Comparison of ENCODE assay signal across 8 mouse cellular contexts in genomic region chr12:91849045-91849467, GRCm38 (mm10). TPM values are rescaled to one million over a fixed set of nuclear protein-coding genes. Genes with fewer than 3 reads are reported as not detected.
DNase-seq lines count a peak whose midpoint lies in the region; ATAC-seq and TF ChIP-seq lines count a peak whose summit lies in the region.

Gene Sel1l (minus strand): TSS chr12:91849157.

- TF ChIP-seq RAD21 in MEL (IDR thresholded peaks at IDR 0.05; ENCODE audit: low read depth, low read length): no peak

- H3K9me3 ChIP-seq in MEL (replicated peaks; ENCODE audit: insufficient read depth, low read length): no peaks in the 10 kb centered on the region
- no peaks in the 10 kb centered on the region for H3K9me3 ChIP-seq in forebrain, postnatal 0 days (ENCODE audit: low read length)
- H3K9me3 ChIP-seq in lung, embryonic 15.5 days: no peaks in the 10 kb centered on the region

- peaks cover 14% of the 10 kb centered on the region for H3K79me2 ChIP-seq in MEL (ENCODE audit: control insufficient read depth, insufficient read depth, low read length, poor library complexity)

- no peak for TF ChIP-seq CTCF in MEL (IDR thresholded peaks at IDR 0.05 in 2 of 3, conservative IDR thresholded peaks at IDR 0.05 in 1 of 3; ENCODE audit: control insufficient read depth in 1 of 3, insufficient read depth in 1 of 3, low read depth in 2 of 3, low read length in 3 of 3, poor library complexity in 1 of 3, severe bottlenecking in 1 of 3)
- TF ChIP-seq CTCF in cerebellum, adult 2 months (IDR thresholded peaks at IDR 0.05; ENCODE audit: borderline replicate concordance, insufficient read depth, low read depth, low read length): no peak
- TF ChIP-seq CTCF in forebrain, postnatal 0 days (IDR thresholded peaks at IDR 0.05; ENCODE audit: low read depth): peak; percentile 23; the same call in 1 of the 2 replicates

- TF ChIP-seq POLR2A in MEL (IDR thresholded peaks at IDR 0.05; ENCODE audit: control insufficient read depth in 1 of 2, insufficient read depth in 1 of 2, low read depth in 1 of 2, low read length in 2 of 2, poor library complexity in 1 of 2): peak in 1 of 2 experiments; percentile 80; a peak in 2 of 4 replicates
- TF ChIP-seq POLR2A in cerebellum, adult 2 months (IDR thresholded peaks at IDR 0.05; ENCODE audit: borderline replicate concordance, insufficient read depth, low read length): peak; percentile 81

- peaks cover 7 to 11% of the 10 kb centered on the region in 2 experiments; a peak in 3 of 4 replicates for H3K4me1 ChIP-seq in MEL (ENCODE audit: control insufficient read depth in 1 of 2, insufficient read depth in 2 of 2, low read length in 2 of 2)
- H3K4me1 ChIP-seq in cerebellum, adult 2 months (ENCODE audit: control insufficient read depth, insufficient read depth, low read length): no peaks in the 10 kb centered on the region
- H3K4me1 ChIP-seq in forebrain, postnatal 0 days (ENCODE audit: insufficient read depth): peaks cover 10% of the 10 kb centered on the region; the same call in 1 of the 2 replicates
- H3K4me1 ChIP-seq in lung, embryonic 15.5 days: peaks cover 16% of the 10 kb centered on the region

- H3K27me3 ChIP-seq in MEL (ENCODE audit: control insufficient read depth in 1 of 2, insufficient read depth in 2 of 2, low read length in 2 of 2): no peaks in the 10 kb centered on the region; a peak in 1 of 4 replicates
- no peaks in the 10 kb centered on the region for H3K27me3 ChIP-seq in cerebellum, adult 2 months (ENCODE audit: control insufficient read depth, insufficient read depth, low read length)
- no peaks in the 10 kb centered on the region for H3K27me3 ChIP-seq in forebrain, postnatal 0 days (ENCODE audit: insufficient read depth, low read length)
- no peaks in the 10 kb centered on the region for H3K27me3 ChIP-seq in lung, embryonic 15.5 days

- H3K4me3 ChIP-seq in MEL (ENCODE audit: control insufficient read depth in 1 of 2, insufficient read depth in 1 of 2, low read depth in 2 of 2, low read length in 2 of 2): peak within 1 kb of the TSS; percentile 67 to 96
- peak within 1 kb of the TSS; percentile 78 for H3K4me3 ChIP-seq in cerebellum, adult 2 months (replicated peaks; ENCODE audit: insufficient read depth, low read depth, low read length)
- peak within 1 kb of the TSS; percentile 97 for H3K4me3 ChIP-seq in forebrain, postnatal 0 days (ENCODE audit: low read depth, low read length)
- H3K4me3 ChIP-seq in lung, embryonic 15.5 days: peak within 1 kb of the TSS; percentile 89

- H3K9ac ChIP-seq in MEL (ENCODE audit: control insufficient read depth, low read depth, low read length, poor library complexity, severe bottlenecking): peak within 1 kb of the TSS; percentile 69
- peak within 1 kb of the TSS; percentile 88 for H3K9ac ChIP-seq in forebrain, postnatal 0 days
- peak within 1 kb of the TSS; percentile 71 for H3K9ac ChIP-seq in lung, embryonic 15.5 days

- H3K36me3 ChIP-seq in MEL (ENCODE audit: control insufficient read depth in 1 of 2, insufficient read depth in 2 of 2, low read length in 2 of 2): peaks cover 0 to 20% of the 10 kb centered on the region in 2 experiments; a peak in 3 of 4 replicates
- H3K36me3 ChIP-seq in forebrain, postnatal 0 days (ENCODE audit: insufficient read depth): no peaks in the 10 kb centered on the region
- H3K36me3 ChIP-seq in lung, embryonic 15.5 days: no peaks in the 10 kb centered on the region

- peak; percentile 99 for ATAC-seq in forebrain, postnatal 0 days
- peak; percentile 100 for ATAC-seq in lung, embryonic 15.5 days (ENCODE audit: borderline replicate concordance, extremely low read depth, low FRiP score, low TSS enrichment)

- TF ChIP-seq EP300 in MEL (IDR thresholded peaks at IDR 0.05; ENCODE audit: low read depth in 1 of 2, low read length in 2 of 2): no peak

- peak; percentile 99 for DNase-seq in MEL (ENCODE audit: low read depth, low spot score)
- peak; percentile 98 to 99 for DNase-seq in cerebellum, adult 2 months
- peak; percentile 99 for DNase-seq in forebrain, postnatal 0 days
- peak; percentile 98 for DNase-seq in heart, postnatal 4 days
- DNase-seq in layer of hippocampus, adult 8-10 months (ENCODE audit: low spot score in 2 of 2): peak; percentile 98 to 99
- DNase-seq in ovary, adult 18-20 months (ENCODE audit: low spot score): peak; percentile 98
- peak; percentile 98 for DNase-seq in thymus, postnatal 0 days (ENCODE audit: low spot score)

- no peak within 1 kb of the TSS for H3K27ac ChIP-seq in MEL (ENCODE audit: control insufficient read depth, low read depth, low read length)
- peak within 1 kb of the TSS; percentile 17; the same call in 1 of the 2 replicates for H3K27ac ChIP-seq in cerebellum, adult 2 months (ENCODE audit: insufficient read depth, low read length)
- H3K27ac ChIP-seq in forebrain, postnatal 0 days (ENCODE audit: low read depth, low read length): peak within 1 kb of the TSS; percentile 73
- H3K27ac ChIP-seq in lung, embryonic 15.5 days: peak within 1 kb of the TSS; percentile 54; the same call in 1 of the 2 replicates

- WGBS in cerebellum, adult 2 months: under 1% methylated on average over 35 of the region's 35 CpGs
- WGBS in forebrain, postnatal 0 days: under 1% methylated on average over 35 of the region's 35 CpGs
- 0% methylated on average over 35 of the region's 35 CpGs for WGBS in lung, embryonic 15.5 days

- peak within 1 kb of the TSS; percentile 85 for H3K4me2 ChIP-seq in forebrain, postnatal 0 days (ENCODE audit: low read depth)
- peak within 1 kb of the TSS; percentile 83 for H3K4me2 ChIP-seq in lung, embryonic 15.5 days

TF ChIP-seq in MEL, 35 proteins besides CTCF, POLR2A, EP300 and RAD21:
- TF ChIP-seq CHD2 (IDR thresholded peaks at IDR 0.05; ENCODE audit: low read length): peak; percentile 43; the same call in 1 of the 2 replicates
- TF ChIP-seq HCFC1 (IDR thresholded peaks at IDR 0.05; ENCODE audit: low read depth, low read length): peak; percentile 99
- no peak for TF ChIP-seq GATA1 (IDR thresholded peaks at IDR 0.05; ENCODE audit: low read depth, low read length)
- peak; percentile 81; the same call in 1 of the 2 replicates for TF ChIP-seq ZMIZ1 (IDR thresholded peaks at IDR 0.05; ENCODE audit: low read depth, low read length)
- peak; percentile 56; the same call in 1 of the 2 replicates for TF ChIP-seq POLR2AphosphoS2 (IDR thresholded peaks at IDR 0.05; ENCODE audit: low read length)
- no peak for TF ChIP-seq MYB (IDR thresholded peaks at IDR 0.05; ENCODE audit: low read depth, low read length)
- TF ChIP-seq NRF1 (IDR thresholded peaks at IDR 0.05; ENCODE audit: insufficient read depth, low read depth, low read length, poor library complexity, severe bottlenecking): 0 out of 2 replicates have a peak, but pooled peaks have one; percentile 27
- TF ChIP-seq MAZ (IDR thresholded peaks at IDR 0.05; ENCODE audit: low read depth, low read length): no peak; the same call in 1 of the 2 replicates
- TF ChIP-seq NELFE (IDR thresholded peaks at IDR 0.05; ENCODE audit: low read depth, low read length): peak; percentile 70
- peak; percentile 54 for TF ChIP-seq USF1 (IDR thresholded peaks at IDR 0.05; ENCODE audit: low read depth, low read length)
- TF ChIP-seq SIN3A (IDR thresholded peaks at IDR 0.05; ENCODE audit: low read length): peak; percentile 5; the same call in 1 of the 2 replicates
- peak; percentile 69; the same call in 1 of the 2 replicates for TF ChIP-seq TBP (IDR thresholded peaks at IDR 0.05; ENCODE audit: low read depth, low read length)
- no peak for TF ChIP-seq CHD1 (IDR thresholded peaks at IDR 0.05; ENCODE audit: low read depth, low read length)
- TF ChIP-seq KAT2A (conservative IDR thresholded peaks at IDR 0.05; ENCODE audit: low read depth, low read length): peak; percentile 89
- TF ChIP-seq ELF1 (IDR thresholded peaks at IDR 0.05; ENCODE audit: low read depth, low read length): peak; percentile 81
- no peak for TF ChIP-seq GABPA (IDR thresholded peaks at IDR 0.05; ENCODE audit: low read depth, low read length)
- no peak for TF ChIP-seq ZNF384 (IDR thresholded peaks at IDR 0.05; ENCODE audit: low read depth, low read length)
- TF ChIP-seq USF2 (IDR thresholded peaks at IDR 0.05; ENCODE audit: borderline replicate concordance in 1 of 2, insufficient read depth in 1 of 2, low read depth in 1 of 2, low read length in 2 of 2): no peak

RNA-seq across cellular contexts. Expression of gene Sel1l, which starts in this region (rescaled TPM):
- 29.6 and 35.6 TPM in 2 replicates for total RNA-seq in MEL (2012; rRNA removed)
- polyA plus RNA-seq in MEL (2012; ENCODE audit: insufficient read depth in 1 of 2, insufficient read length in 2 of 2, low read depth in 1 of 2, low replicate concordance in 2 of 2, missing spikeins in 1 of 2): 100 to 1,000 TPM in 1 of 2 experiments, 10 to 100 TPM in 1; 32.0 to 299 TPM
- 84.1 and 87.1 TPM in 2 replicates for polyA plus RNA-seq in cerebellum, adult 2 months (2012; rRNA removed)
- total RNA-seq in forebrain, postnatal 0 days (2014; rRNA removed): 65.2 and 73.4 TPM in 2 replicates
- 59.4 and 95.9 TPM in 2 replicates for polyA plus RNA-seq in forebrain, postnatal 0 days (2015; fragmentation: Nextera tagmentation; extraction: Ambion mirVana)
- 10 to 100 TPM; 56.8 to 59.6 TPM for total RNA-seq in heart, postnatal 4 days (2021)
- 100 to 1,000 TPM; 146 to 185 (median 161) TPM for total RNA-seq in layer of hippocampus, adult 8-10 months (2022)
- 106 and 116 TPM in 2 replicates for polyA plus RNA-seq in lung, embryonic 15.5 days (2015; fragmentation: Nextera tagmentation; extraction: Ambion mirVana)
- polyA plus RNA-seq in thymus, postnatal 0 days (2015; fragmentation: Nextera tagmentation; extraction: Ambion mirVana): 53.7 and 61.0 TPM in 2 replicates
